Mouse (Mus musculus): ENCODE measurements around the gene Emc7. TPM values are rescaled to one million over a fixed set of nuclear protein-coding genes. Genes with fewer than 3 reads are reported as not detected.
"Not testable (repeated sequence)": the region's sequence is repeated elsewhere in the genome, so short reads cannot be mapped to it uniquely, and the experiment has no call there.

The Emc7 gene
- 10 to 100 TPM; 44.4 to 46.2 TPM for total RNA-seq (2021)

DNA sequence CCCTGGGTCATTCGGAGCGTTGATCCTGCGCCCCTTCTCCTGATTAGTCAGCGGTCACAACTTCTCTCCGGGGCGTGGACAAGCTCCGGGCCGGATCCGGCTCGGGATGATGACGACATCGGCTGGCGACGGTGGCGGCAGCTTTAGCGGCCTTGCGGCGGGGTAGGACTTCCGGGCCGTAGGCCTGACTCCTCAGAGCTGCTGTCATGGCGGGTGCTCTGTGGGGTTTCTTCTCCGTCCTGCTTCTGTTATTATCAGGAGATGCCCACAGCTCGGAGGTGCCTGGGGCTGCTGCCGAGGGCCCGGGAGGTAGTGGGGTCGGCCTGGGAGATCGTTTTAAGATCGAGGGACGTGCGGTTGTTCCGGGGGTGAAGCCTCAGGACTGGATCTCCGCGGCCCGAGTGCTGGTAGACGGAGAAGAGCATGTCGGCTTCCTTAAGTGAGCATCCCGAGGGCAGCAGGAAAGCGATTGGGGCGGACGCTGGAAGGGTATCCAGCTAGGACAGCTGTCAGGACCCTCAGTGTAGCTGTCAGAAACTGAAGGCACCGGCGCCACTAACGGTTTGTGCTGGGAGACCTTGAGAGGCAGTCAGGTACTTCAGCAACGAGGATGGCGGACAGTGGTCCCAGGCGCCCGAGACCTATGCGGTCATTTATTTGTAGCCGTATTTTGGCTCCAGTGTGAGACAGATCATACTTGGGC lies at the start of gene Emc7:
Gene Emc7 (plus strand): TSS at position 136 of the 703 bp plus-strand sequence.
- DNase-seq (ENCODE audit: extremely low spot score in 1 of 2, low spot score in 1 of 2), result peak; percentile 98 to 99

DNA sequence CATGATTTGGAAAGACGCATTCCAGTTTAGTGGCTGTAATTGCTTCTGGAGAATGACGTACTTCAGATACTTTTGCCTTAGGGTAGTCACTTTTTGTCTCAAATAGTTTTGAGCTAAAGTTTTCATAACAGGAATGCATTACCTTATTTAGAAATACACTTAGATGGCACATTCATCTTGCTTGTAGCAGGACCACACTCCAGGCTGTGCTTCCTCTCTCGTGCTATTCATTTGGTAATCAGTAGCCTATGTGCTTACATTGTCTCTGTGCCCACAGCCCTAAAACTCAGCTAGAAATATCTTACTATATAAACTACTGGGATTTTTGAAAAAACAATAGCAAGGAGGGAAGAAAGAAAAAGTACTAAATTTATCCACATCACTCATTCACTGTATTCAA lies 47.8 kb upstream of the Emc7 start:
- DNase-seq (ENCODE audit: extremely low spot score in 1 of 2, low spot score in 1 of 2), result no peak

DNA sequence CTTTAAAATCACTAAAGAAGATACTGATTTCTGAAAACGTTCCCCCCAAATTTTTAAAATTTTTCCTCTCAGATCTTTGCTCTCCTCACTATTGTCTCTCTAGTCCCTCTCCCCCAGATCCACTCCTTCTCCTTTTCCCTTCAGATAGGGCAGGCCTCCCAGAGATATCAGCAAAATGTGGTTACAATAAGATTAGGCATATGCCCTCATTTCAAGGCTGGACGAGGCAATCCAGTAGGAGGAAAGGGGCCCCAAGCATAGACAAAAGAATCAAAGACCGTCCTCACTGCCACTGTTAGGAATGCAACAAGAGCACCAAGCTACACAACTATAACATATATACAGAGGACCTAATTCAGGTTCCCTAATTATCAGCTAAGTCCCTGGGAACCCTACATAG lies 29.5 kb upstream of the Emc7 start:
- DNase-seq (ENCODE audit: extremely low spot score in 1 of 2, low spot score in 1 of 2), result no peak

DNA sequence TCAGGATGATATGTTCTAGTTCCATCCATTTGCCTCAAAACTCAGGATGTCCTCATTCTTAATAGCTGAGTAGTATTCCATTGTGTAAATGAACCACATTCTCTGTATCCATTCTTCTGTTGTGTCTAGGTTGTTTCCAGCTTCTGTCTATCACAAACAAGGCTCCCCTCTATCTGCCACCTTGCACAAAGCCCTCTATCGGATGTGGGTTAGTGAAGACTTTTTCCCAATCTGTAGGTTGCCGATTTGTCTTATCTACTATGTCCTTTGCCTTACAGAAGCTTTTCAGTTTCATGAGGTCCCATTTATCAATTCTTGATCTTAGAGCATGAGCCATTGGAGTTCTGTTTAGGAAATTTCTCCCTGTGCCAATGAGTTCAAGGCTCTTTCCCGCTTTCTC lies 26.3 kb upstream of the Emc7 start:
- DNase-seq (ENCODE audit: extremely low spot score in 1 of 2, low spot score in 1 of 2), result not testable (repeated sequence)

DNA sequence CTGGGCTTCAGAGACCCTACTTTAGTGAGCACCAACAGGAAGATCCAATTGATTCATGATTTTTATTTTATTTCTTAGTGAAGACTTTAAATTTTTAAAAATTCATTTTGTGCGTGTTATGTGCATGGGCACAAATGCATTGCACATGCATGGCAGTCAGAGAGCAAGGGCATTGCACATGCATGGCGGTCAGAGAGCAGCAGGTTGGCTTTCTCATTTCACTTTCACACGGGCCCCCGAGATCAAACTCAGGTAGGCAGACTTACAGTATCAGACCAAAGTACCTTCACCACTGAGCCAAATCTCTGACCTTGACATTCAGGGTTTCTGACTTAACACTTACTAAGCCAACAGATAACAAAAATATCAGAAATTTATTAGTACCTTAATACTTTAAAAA lies 25.1 kb upstream of the Emc7 start:
- no peak for DNase-seq (ENCODE audit: extremely low spot score in 1 of 2, low spot score in 1 of 2)

DNA sequence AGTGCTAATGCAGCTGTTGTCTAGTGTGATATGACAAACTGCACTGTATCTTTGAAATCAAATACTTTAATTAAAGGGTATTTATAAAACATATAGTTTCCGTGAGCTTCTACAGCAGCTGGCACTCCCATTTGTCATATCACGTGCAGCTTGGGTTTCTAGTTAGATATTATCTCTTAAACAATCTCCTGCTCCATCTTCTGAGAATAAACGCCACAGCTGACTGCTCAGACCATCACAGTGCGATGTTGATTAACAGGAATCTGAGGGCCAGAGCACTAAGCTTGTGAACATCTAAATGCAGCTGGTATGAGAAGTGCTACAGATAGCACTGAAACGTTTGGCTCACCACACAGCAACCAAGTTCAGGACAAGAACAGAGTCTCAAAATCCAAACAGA lies 24.4 kb upstream of the Emc7 start:
- DNase-seq (ENCODE audit: extremely low spot score in 1 of 2, low spot score in 1 of 2), result no peak

DNA sequence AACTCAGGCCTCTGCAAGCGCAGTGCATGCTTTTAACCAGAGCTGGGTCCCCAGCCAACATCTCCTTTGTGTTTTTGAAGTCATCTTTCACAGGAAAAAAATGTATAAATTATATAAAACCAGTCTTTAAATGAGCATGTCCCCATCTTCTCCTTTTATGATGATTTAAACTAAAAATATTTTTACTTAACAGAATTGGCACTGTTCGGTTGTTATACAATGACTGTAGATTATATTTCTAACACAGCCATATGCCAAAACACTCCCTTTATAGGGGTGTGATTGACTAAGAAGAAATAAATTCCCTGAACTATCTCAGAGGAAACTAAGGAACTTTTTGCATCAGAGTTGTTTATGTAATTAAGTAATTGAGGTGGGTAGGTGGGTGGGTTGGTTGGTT lies 22.3 kb upstream of the Emc7 start:
- DNase-seq (ENCODE audit: extremely low spot score in 1 of 2, low spot score in 1 of 2), result no peak

DNA sequence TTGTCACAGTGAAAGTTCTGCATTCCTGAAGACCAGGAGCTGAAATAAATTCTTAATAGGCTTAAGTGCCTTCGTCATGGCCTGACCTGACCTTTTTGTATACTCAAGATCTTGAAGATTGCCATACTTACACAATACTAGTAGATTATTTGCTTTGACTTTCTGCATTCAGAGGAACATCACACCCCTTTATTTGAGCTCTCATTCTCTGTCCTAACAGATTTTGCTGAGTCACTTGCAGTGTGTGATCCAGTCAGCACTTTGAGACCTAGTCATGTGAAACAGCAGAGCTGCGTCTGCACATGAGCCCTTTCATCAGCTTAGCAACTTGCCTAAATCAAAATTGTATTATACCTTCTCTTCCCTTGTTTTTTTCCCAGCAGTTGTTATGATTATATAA lies 21.4 kb upstream of the Emc7 start:
- DNase-seq (ENCODE audit: extremely low spot score in 1 of 2, low spot score in 1 of 2), result no peak

DNA sequence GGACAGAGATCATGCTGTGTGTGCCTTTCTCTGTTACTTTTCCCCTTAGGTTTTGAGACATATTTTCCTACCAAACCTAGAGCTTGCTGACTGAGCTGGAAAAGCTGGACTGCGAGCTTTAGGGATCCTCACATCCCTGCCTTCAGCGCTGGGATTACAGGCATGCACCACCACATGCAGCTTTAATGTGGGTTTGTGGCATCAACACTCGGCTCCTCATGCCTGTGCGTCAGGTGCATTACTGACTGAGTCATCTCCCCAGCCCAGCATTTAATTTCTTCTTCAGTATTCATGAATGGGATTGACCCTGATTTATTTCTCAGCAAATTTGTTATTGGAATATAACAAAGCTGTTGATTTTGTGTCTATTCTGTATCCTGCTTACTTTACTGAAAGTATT lies 18.5 kb upstream of the Emc7 start:
- no peak for DNase-seq (ENCODE audit: extremely low spot score in 1 of 2, low spot score in 1 of 2)

DNA sequence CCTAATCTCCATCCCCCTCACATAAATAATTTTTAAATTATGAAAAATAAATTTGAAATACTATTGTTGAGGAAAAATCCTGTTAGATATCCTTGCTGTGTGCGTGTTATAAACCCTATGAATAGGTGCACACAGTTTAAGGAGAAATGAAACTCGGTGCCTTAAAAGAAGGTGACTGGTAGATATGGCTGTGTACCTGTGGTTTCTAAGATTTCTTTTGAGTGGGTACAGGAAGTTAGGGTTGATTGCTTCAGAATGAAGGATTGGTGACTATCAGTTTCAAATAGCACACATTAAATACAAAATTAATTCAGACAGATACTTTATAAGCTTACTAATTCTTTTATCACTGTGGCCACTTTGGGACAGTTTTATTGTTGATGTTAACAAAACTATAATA lies 17.2 kb upstream of the Emc7 start:
- no peak for DNase-seq (ENCODE audit: extremely low spot score in 1 of 2, low spot score in 1 of 2)

DNA sequence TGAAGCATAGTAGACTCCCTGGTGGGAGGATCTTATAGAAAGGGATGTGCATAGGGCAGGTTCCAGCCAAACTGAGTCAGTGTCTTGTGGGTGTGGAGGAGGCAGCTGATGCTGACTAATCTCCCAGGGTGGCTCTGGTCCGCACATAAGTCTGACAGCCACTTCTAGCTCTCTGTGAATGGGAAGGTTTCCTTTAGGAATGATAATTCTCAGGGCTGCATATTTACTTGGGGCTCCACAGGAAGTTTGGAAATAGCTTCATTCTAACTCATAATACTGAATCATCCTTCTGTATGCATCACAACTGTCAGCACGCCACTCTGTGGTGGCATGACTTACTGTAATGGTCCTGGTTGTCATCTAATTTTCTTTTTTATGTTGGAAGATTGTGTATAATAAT lies 11.3 kb upstream of the Emc7 start:
- DNase-seq (ENCODE audit: extremely low spot score in 1 of 2, low spot score in 1 of 2), result no peak

DNA sequence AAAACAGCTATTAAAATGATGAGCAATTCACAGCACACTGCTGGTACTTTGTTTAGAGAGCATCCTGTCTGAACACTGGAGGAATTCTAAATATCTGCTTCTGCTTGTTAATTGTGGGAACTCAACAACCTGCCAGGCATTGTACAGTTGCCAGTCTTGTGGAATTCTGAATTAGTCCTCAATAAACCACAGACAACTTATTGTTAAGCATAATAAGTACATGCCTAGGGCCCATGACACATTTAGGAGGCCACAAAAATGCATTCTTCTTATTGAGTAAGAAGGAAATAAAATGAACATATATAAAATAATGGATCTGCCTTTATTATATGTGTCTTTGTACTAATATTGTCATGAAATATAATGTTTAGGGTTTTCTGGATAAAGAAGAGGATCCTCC lies 9.3 kb upstream of the Emc7 start:
- no peak for DNase-seq (ENCODE audit: extremely low spot score in 1 of 2, low spot score in 1 of 2)

DNA sequence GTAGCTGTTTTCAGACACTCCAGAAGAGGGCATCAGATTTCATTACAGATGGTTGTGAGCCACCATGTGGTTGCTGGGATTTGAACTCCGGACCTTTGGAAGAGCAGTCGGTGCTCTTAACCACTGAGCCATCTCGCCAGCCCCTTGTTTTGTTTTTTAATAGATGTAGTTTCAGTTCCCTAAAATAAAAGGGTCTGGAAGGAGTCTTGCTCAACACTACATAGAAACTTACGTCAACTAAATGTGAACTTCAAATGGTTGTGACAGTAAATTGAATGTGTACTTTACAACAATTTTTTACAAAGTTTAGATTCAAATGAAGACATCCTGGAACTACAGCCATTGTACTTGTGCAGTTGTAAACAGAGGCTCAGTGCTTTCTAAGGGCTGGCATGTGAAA lies 6.8 kb upstream of the Emc7 start:
- not testable (repeated sequence) for DNase-seq (ENCODE audit: extremely low spot score in 1 of 2, low spot score in 1 of 2)

DNA sequence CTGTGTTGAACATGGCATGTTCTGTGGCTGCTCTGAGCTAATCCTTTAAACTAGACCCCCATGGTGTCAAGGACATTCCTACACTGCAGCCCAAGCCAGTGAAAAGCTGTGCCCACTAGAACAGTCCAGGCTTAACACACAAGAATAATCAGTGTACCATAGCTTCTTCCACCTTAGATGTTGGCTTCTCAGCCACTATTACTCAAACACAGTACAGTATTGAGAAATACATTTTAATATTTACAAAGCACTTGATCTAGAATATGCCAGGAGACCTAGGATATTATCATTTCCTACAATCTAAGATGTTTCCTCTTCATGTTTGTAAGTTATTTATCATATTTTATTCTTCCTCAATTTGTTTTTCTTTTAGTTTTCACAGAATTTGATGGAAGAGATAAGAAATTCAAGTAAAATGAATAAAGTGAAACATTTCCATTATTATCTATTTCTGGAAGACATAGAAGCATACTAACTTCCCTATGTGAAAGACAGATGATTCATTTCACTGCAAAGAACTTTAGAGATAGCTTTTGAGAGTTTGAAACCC lies 6.2 kb upstream of the Emc7 start:
- DNase-seq (ENCODE audit: extremely low spot score in 1 of 2, low spot score in 1 of 2), result no peak

DNA sequence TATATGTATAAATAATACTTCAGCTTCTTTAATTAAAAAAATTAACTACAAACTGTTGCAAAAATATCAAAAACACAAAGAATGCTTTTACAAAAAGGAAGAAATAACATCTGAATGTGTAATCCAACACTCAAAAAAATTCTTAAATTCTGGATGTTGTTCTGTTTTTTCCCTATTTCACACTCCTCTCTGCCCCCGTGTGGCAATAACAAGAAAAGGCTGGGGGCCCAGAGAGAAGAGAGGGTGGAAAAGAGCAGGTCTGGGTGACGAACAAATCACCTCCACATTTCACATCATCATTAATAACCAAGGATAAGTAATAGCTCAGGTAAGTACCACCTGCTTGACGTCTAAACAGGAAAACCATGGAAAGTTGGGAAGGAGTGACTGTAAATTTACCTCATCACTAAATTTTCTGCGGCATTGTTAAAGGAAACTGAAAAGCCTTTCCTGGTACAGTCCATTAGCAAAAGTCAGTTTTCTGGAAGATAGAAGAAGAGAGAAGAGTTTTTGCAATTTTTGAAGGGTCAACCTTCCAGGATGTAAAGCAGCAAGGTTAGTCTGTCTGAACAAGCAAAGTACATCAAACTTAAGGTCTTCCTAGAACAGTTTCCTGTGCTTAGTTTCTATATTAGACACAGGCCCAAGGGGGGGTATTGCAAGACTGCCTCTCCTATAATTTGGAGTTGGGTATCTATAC lies 5.0 kb upstream of the Emc7 start:
- peak in 1 of 2 experiments; percentile 13 for DNase-seq (ENCODE audit: extremely low spot score in 1 of 2, low spot score in 1 of 2)

DNA sequence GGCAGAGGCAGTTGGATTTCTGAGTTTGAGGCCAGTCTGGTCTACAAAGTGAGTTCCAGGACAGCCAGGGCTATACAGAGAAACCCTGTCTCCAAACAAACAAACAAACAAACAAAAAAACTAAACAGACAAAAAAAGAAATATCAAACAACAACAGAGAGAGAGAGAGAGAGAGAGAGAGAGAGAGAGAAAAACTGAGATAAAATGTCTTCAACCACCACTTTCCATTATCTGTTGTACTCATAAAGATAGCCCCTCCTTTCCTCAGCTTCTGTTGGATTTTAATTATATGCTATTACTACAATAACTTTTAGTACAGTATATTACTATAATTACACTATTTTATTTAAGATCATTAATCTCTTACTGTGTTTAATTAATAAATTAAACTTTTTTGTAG lies 2.3 kb upstream of the Emc7 start:
- not testable (repeated sequence) for DNase-seq (ENCODE audit: extremely low spot score in 1 of 2, low spot score in 1 of 2)

DNA sequence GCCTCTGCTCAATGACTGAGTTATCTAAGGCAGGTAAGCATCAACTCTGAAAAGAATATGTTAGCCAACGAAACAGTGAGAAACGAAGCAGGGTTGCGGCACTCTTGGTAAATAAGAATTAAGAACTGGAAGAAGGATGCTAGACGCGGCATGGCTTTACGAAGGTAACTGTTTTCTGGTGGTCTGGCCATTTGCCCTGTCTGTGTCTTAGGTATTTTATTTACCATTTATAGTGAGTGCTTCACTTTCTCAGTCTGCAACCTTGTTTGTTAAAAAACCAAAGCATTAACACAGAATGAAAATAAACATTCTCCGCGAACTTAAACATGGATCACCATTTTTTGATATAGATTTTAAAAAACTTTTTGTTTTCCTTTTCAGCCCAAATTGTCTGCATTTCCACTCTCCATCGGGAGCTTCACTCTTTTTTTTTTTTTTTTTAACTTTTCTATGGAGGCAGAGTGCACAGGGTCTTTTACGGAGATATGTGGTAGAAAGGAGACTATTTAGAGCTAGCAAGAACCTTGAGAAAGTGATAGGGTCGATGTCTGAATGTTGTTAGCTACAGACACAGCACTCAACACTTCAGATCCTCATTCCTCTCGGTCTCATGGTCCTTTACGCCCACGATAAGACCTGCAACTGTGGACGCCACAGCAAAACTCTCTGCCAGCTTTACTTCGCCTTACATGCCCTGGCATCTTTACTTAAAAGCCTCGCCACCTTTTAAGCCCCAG lies 504 bp upstream of the Emc7 start:
- no peak for DNase-seq (ENCODE audit: extremely low spot score in 1 of 2, low spot score in 1 of 2)

DNA sequence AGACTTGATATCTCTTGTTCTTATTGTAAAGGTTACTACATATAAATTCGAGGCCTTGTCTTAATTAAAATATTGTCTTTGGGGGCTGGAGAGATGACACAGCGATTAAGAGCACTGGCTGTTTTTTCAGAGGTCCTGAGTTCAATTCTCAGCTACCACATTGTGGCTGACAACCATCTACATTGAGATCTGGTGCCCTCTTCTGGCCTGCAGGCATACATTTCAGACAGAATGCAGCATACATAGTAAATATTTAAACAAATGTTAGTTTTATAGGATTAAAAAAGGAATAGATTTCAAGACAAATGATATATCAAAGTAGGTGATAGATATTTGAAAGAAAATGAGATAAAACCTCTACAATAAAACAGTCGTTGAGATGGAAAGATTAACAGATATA lies 5.8 kb downstream of the Emc7 start:
- no peak for DNase-seq (ENCODE audit: extremely low spot score in 1 of 2, low spot score in 1 of 2)

DNA sequence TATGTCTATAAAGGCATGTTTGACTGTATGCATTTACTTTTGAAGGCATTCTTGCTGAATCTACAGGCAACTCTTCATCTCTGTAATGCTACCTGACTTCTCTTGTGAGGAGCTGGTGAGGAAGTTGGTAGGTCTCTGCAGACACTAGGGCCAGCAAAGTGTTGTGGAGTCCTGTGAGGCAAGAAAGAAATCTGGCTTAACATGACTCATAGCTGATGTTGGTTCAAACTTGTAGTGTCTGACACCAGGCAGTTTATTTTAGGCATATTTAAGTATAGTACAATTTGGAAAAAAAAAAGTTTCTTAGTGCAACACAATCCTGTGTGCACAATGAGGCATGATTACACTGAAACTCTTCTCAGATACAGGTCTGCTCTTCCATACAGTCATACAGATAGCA lies 14.7 kb downstream of the Emc7 start:
- DNase-seq (ENCODE audit: extremely low spot score in 1 of 2, low spot score in 1 of 2), result no peak

DNA sequence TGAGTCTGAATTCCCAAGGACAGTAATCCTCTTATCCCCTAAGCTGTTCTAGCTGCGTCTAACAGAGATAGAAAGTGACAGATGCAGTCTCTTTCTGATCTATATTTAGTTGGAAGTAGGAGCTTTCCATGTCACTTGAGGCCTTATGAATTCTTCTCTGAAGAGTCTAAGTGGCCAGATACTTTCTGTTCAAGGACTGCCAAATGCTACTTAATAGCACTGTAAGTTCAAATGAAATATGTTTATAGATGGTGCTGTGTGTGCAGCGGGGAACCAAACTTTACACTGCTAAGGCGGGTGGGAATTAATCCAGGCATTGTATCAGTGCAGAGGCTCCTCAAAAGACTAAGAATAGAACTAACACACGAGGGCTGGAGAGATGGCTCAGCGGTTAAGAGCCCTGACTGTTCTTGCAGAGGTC lies 16.2 kb downstream of the Emc7 start:
- no peak for DNase-seq (ENCODE audit: extremely low spot score in 1 of 2, low spot score in 1 of 2)

DNA sequence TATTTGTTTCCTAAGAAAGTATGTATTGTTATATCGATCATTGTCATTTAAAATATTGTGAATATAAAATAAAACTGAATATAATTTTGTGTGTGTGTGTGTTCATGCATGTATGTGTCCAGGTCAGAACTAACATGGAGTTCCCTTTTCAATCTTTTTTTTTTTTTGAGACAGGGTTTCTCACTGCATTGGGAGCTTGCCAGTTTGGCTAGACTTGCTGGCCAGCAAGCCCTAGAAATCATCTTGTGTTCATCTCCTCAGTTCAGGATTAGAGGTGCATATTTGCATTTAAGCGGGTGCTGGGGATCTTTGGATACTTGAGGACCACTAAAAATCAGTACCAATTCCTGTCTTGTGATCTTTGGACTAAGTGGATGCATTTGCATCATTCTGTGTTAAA lies 17.3 kb downstream of the Emc7 start:
- no peak for DNase-seq (ENCODE audit: extremely low spot score in 1 of 2, low spot score in 1 of 2)

Data from layer of hippocampus, postnatal 25 days (tissue).